Mouse (Mus musculus) neural tube, embryonic 15.5 days (tissue): ENCODE data around the gene Plin4. TPM values are rescaled to one million over a fixed set of nuclear protein-coding genes. Genes with fewer than 3 reads are reported as not detected.

Source experiments
- ATAC-seq: fragments of 200-750 bp; cut with Nextera tagmentation; 2 replicates; pipeline ENCODE4 v1.8.0; 2017; ENCODE audit warnings: mild to moderate bottlenecking, moderate TSS enrichment, moderate library complexity; ENCODE audit not compliant: low FRiP score
- H3K27ac ChIP-seq: fragments of 300-500 bp; sonication (generic); replicated peaks from 2 replicates; pipeline ENCODE4 v1.5.1; 2015; ENCODE audit warnings: mild to moderate bottlenecking, inconsistent platforms
- H3K27me3 ChIP-seq: fragments of 300-500 bp; sonication (generic); replicated peaks from 2 replicates; pipeline ENCODE4 v1.6.1; 2015; ENCODE audit warnings: inconsistent platforms
- H3K36me3 ChIP-seq: fragments of 300-500 bp; sonication (generic); 2 replicates; pipeline ENCODE4 v1.6.1; 2015; ENCODE audit warnings: inconsistent platforms
- H3K4me1 ChIP-seq: fragments of 300-500 bp; sonication (generic); 2 replicates; pipeline ENCODE4 v1.6.1; 2015; ENCODE audit warnings: inconsistent platforms
- H3K4me2 ChIP-seq: fragments of 300-500 bp; sonication (generic); 2 replicates; pipeline ENCODE4 v1.6.1; 2015; ENCODE audit warnings: inconsistent platforms, mild to moderate bottlenecking, moderate library complexity
- H3K4me3 ChIP-seq: fragments of 300-500 bp; sonication (generic); replicated peaks from 2 replicates; pipeline ENCODE4 v1.5.1; 2015; ENCODE audit warnings: mild to moderate bottlenecking, inconsistent platforms
- H3K9ac ChIP-seq: fragments of 300-500 bp; sonication (generic); replicated peaks from 2 replicates; pipeline ENCODE4 v1.6.1; 2015; ENCODE audit warnings: mild to moderate bottlenecking, inconsistent platforms
- H3K9me3 ChIP-seq: fragments of 300-500 bp; sonication (generic); replicated peaks from 2 replicates; pipeline ENCODE4 v1.6.1; 2016; ENCODE audit warnings: inconsistent platforms
- WGBS: fragments of 180-500 bp; shearing (Covaris S2); methylation state at CpG from one replicate; pipeline ENCODE4 v1.1.7; 2015; ENCODE audit warnings: mixed read lengths; 5-methylcytosine and 5-hydroxymethylcytosine counted together
- polyA plus RNA-seq: library from polyadenylated mRNA; unstranded; fragments of >200 nt; fragmentation: Nextera tagmentation; extraction: Ambion mirVana; gene quantifications from 2 replicates; pipeline ENCODE4 v1.2.1, GENCODE M21; 2015

The Plin4 gene
- polyA plus RNA-seq: 0.09 and 0.10 TPM in 2 replicates

DNA sequence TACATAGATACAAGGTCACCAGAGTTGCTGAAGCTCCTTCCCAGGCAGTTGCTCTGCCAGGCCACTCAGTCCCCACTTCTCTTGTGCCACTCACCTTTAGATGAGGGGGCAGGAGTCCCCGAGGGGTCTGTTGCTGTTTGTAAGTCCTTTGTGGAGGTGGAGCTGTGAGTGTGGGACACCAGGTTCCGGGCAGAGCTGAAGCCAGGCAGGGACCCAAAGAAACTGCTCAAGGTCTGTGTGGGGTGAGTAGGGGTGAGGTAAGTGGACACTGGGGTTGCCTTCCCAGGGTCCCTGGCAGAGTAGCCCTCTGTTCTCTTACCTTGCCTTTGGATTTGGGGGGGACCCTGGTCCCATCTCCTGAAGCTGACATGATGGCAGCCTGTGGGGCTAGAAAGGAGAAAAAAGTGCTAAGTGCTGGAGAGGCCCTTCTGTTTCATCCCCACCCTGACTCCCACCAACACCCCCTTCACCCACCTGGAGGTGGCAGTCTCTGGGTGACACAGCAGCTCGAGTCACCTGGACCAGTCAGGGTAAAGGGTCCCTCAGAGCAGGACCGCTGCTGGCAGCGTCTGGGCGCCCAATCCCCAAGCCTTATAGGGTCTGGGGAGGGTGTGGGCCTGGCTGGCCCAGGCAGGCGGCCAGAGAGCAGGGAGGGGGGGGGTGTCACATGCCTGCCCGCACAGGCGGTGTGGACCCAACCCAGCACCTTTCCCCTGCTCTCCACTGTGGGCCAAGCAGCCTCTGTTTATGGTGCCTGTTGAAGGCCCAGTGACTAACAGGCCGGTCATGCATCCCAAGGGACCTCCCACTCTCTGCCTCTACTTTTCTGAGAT is at the start of gene Plin4:
TSS of gene Plin4 (minus strand) at position 585 of the 833 bp plus-strand sequence.
- H3K4me2 ChIP-seq: no peak within 1 kb of the TSS
- WGBS: 56% methylated on average over 10 of the region's 10 CpGs

GRCm38 (mm10) chr17:56153643-56154042 is 44.0 kb upstream of the Plin4 start:
- 0 out of 2 replicates have a peak, but pooled peaks have one; percentile 33 for ATAC-seq
- H3K36me3 ChIP-seq: no peaks in the 10 kb centered on the region
- peaks cover 64% of the 10 kb centered on the region for H3K27me3 ChIP-seq
- no peaks in the 10 kb centered on the region for H3K9me3 ChIP-seq
- no peak overlapping the region for H3K4me2 ChIP-seq
- H3K27ac ChIP-seq: no peak overlapping the region
- H3K4me1 ChIP-seq: peaks cover 15% of the 10 kb centered on the region
- H3K4me3 ChIP-seq: no peak overlapping the region
- H3K9ac ChIP-seq: no peak overlapping the region
- 13% methylated on average over 9 of the region's 9 CpGs for WGBS

More for the DNA sequence above, at the start of gene Plin4:
- H3K36me3 ChIP-seq: no peaks in the 10 kb centered on the region
- no peaks in the 10 kb centered on the region for H3K27me3 ChIP-seq
- no peak for ATAC-seq
- H3K4me1 ChIP-seq: no peaks in the 10 kb centered on the region
- H3K9me3 ChIP-seq: no peaks in the 10 kb centered on the region
- H3K9ac ChIP-seq: no peak within 1 kb of the TSS
- H3K4me3 ChIP-seq: no peak within 1 kb of the TSS
- H3K27ac ChIP-seq: no peak within 1 kb of the TSS

- WGBS: 41% methylated on average over 2 of the region's 2 CpGs
- H3K36me3 ChIP-seq: no peaks in the 10 kb centered on the region
- H3K4me3 ChIP-seq: no peak overlapping the region
- no peaks in the 10 kb centered on the region for H3K9me3 ChIP-seq
- H3K9ac ChIP-seq: no peak overlapping the region
- H3K4me2 ChIP-seq: peak overlapping the region; percentile 82; the same call in 1 of the 2 replicates
- no peak overlapping the region for H3K27ac ChIP-seq
- H3K4me1 ChIP-seq: peaks cover 20% of the 10 kb centered on the region
- H3K27me3 ChIP-seq: peaks cover 53% of the 10 kb centered on the region
- ATAC-seq: no peak
Observed at GRCm38 (mm10) chr17:56149897-56150296, 40.3 kb upstream of the Plin4 start.

GRCm38 (mm10) chr17:56148790-56149618 is 39.4 kb upstream of the Plin4 start:
- Histone ChIP-seq H3K36me3 (no peaks in the 10 kb centered on the region), H3K27ac (no peak overlapping the region), H3K27me3 (peaks cover 53% of the 10 kb centered on the region), H3K9me3 (no peaks in the 10 kb centered on the region), H3K9ac (peak overlapping the region; percentile 55), H3K4me2 (peak overlapping the region; percentile 82), H3K4me3 (peak overlapping the region; percentile 40), H3K4me1 (peaks cover 20% of the 10 kb centered on the region)
- peak; percentile 51 for ATAC-seq
- WGBS: under 1% methylated on average over 30 of the region's 30 CpGs

- ATAC-seq: 0 out of 2 replicates have a peak, but pooled peaks have one; percentile 25
- whole genome bisulfite sequencing: 20% methylated on average over 9 of the region's 9 CpGs
- Histone ChIP-seq H3K27ac (no peak overlapping the region), H3K9ac (peak overlapping the region; percentile 55), H3K9me3 (no peaks in the 10 kb centered on the region), H3K4me1 (peaks cover 15% of the 10 kb centered on the region), H3K36me3 (no peaks in the 10 kb centered on the region), H3K27me3 (peaks cover 53% of the 10 kb centered on the region), H3K4me2 (peak overlapping the region; percentile 82), H3K4me3 (peak overlapping the region; percentile 40)
Observed at GRCm38 (mm10) chr17:56148280-56148679, 38.7 kb upstream of the Plin4 start.

DNA sequence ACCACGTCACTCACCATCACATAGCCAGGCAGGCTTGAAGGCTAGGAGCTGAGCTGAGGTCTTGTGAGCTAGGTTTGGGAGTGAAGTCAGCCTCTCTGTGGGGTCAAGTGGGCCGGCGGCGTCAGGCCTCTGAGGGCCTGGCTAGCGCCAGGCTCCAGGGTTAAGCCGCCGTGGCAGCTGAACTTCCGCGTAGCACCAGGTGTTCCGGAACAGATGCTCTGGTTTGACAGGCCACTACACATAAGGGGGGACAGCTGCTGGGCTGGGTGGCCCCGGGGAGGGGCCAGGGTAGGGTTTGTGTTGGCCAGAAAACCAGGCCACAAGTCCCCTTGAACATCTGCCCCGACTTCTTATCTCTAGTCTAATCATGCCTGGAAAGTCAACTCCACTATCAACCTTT is 37.8 kb upstream of the Plin4 start:
- no peak overlapping the region for H3K4me2 ChIP-seq
- H3K4me3 ChIP-seq: no peak overlapping the region
- H3K9me3 ChIP-seq: no peaks in the 10 kb centered on the region
- WGBS: 61% methylated on average over 12 of the region's 12 CpGs
- H3K27me3 ChIP-seq: peaks cover 48% of the 10 kb centered on the region
- no peak for ATAC-seq
- H3K9ac ChIP-seq: no peak overlapping the region
- H3K27ac ChIP-seq: no peak overlapping the region
- peaks cover 18% of the 10 kb centered on the region for H3K4me1 ChIP-seq
- no peaks in the 10 kb centered on the region for H3K36me3 ChIP-seq

DNA sequence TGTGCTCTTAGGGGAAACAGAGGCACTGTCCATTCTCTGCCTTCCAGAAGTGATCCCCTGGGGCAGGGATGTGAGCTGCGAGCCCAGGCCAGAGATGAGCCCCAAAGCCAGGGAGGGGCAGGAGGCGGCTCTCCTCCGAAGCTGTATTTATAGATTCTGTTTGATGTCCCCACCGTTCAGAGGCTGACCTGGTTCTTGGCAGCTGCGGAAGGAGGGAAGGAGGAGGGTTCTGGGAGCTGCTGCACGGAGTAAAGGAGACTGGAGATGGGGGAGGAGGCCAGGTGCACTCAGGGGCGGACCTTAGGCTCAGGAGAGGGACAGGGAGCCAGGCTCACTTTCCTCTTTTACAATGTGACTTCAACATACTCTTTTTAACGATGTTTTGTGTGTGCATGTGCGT is 36.5 kb upstream of the Plin4 start:
- H3K27me3 ChIP-seq: peaks cover 47% of the 10 kb centered on the region
- no peaks in the 10 kb centered on the region for H3K36me3 ChIP-seq
- H3K9me3 ChIP-seq: no peaks in the 10 kb centered on the region
- H3K27ac ChIP-seq: no peak overlapping the region
- no peak overlapping the region for H3K9ac ChIP-seq
- H3K4me1 ChIP-seq: peaks cover 31% of the 10 kb centered on the region
- WGBS: 14% methylated on average over 9 of the region's 9 CpGs
- no peak for ATAC-seq
- no peak overlapping the region for H3K4me2 ChIP-seq
- H3K4me3 ChIP-seq: no peak overlapping the region

DNA sequence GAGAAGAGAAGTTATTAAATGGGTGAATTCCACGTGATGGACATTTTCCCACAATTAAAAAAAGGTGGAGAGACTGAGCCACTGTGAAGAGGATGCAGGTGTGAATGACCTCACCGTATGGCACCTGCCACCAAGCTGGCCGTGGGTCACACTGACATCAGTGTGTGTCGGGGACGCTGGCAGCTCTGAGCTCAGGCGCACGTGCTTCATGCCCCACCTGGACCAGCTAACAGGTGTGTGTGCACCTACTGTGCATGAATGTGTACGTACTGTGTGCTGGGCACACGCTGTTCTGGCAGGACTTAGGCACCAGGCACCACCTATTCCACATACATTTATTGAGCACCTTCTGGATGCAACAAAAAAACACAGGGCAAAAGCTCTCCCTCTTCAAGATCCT is 34.9 kb upstream of the Plin4 start:
- no peak overlapping the region for H3K4me2 ChIP-seq
- H3K9me3 ChIP-seq: no peaks in the 10 kb centered on the region
- no peaks in the 10 kb centered on the region for H3K36me3 ChIP-seq
- 81% methylated on average over 9 of the region's 9 CpGs for WGBS
- H3K27me3 ChIP-seq: peaks cover 36% of the 10 kb centered on the region
- peaks cover 34% of the 10 kb centered on the region for H3K4me1 ChIP-seq
- ATAC-seq: no peak
- no peak overlapping the region for H3K4me3 ChIP-seq
- H3K27ac ChIP-seq: no peak overlapping the region
- H3K9ac ChIP-seq: no peak overlapping the region

DNA sequence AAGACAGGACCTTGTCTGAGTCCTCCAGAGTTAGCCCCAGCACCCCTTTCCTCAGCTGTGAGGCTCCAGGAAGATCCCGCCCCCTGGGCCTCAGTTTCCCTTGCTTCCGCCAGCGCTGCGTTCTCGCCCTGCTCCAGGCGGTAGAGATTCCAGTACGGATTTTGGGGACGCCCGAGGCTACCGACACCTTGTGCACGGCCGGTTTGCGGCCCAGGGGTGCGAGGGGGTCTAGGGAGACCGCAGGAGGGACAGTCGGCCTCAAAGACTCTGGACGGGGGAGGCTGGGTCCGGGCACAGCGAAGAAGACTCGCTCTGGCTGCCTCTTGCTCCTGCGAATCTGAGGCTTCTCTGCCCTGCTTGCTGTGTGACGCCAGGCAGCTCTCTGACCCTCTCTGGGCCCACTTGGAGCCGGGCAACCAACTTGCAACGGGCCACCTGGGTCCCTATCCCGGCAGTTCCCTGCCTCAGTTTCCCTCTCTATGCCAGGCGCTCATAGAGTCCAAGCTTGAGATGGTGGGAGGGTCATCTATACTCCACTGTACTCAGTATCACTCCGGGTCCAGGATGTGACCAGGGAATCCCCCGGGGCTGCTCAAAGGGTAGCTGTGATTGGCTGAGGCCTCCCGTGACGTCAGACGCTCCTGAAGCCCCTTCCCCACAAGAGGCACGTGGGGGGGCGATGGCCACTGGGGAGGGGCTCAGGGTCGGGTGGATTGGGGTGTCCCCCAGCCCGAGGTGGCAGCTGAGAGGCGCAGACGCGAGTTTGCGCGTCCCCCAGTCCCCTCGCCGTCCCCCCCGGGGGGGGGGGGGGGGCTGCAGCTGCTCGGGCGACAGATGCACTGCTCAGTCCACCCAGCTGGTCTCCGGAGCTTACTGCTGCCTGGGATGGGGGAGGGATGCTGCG is 32.4 kb upstream of the Plin4 start:
- Histone ChIP-seq H3K4me3 (peak overlapping the region; percentile 47), H3K36me3 (no peaks in the 10 kb centered on the region), H3K9me3 (no peaks in the 10 kb centered on the region), H3K9ac (peak overlapping the region; percentile 42), H3K4me2 (peak overlapping the region; percentile 73), H3K27ac (no peak overlapping the region), H3K4me1 (peaks cover 46% of the 10 kb centered on the region), H3K27me3 (peaks cover 17% of the 10 kb centered on the region)
- WGBS: under 1% methylated on average over 36 of the region's 47 CpGs
- ATAC-seq: peak; percentile 65

- WGBS: 1% methylated on average over 79 of the region's 79 CpGs
- Histone ChIP-seq H3K4me2 (peak within 1 kb of the TSS; percentile 76), H3K27ac (peak within 1 kb of the TSS; percentile 84), H3K4me3 (peak within 1 kb of the TSS; percentile 90), H3K9me3 (no peaks in the 10 kb centered on the region), H3K9ac (peak within 1 kb of the TSS; percentile 91), H3K36me3 (no peaks in the 10 kb centered on the region), H3K4me1 (peaks cover 55% of the 10 kb centered on the region), H3K27me3 (peaks cover 8% of the 10 kb centered on the region)
- ATAC-seq: peak; percentile 55
Observed at GRCm38 (mm10) chr17:56139858-56140595, 30.4 kb upstream of the Plin4 start, which contains the start of gene Sema6b. Sema6b (minus strand) TSS chr17:56140343.
